Mouse (Mus musculus): ENCODE measurements around the gene Tom1l2. TPM values are rescaled to one million over a fixed set of nuclear protein-coding genes. Genes with fewer than 3 reads are reported as not detected.
A peak's percentile ranks its signal among the peaks of the same experiment; 100 is the strongest.

Tom1l2 gene
- polyA plus RNA-seq, 1 experiment = 180 TPM

GRCm38 (mm10) chr11:60222469-60223236 is 130.1 kb downstream of the Tom1l2 start, which contains the start of gene Srebf1:
Gene Srebf1, minus strand, starts transcription at chr11:60222581.
- H3K27me3 ChIP-seq (ENCODE audit: control insufficient read depth, insufficient read depth, low read length) = no peaks in the 10 kb centered on the region
- peak within 1 kb of the TSS; percentile 43 for H3K4me3 ChIP-seq (replicated peaks; ENCODE audit: insufficient read depth, low read depth, low read length)
- DNase-seq = peak; percentile 56 to 71
- peaks cover 5% of the 10 kb centered on the region for H3K4me1 ChIP-seq (ENCODE audit: control insufficient read depth, insufficient read depth, low read length)
- whole genome bisulfite sequencing = 9% methylated on average over 46 of the region's 46 CpGs
- TF ChIP-seq CTCF (IDR thresholded peaks at IDR 0.05; ENCODE audit: borderline replicate concordance, insufficient read depth, low read depth, low read length) (no peak), POLR2A (IDR thresholded peaks at IDR 0.05; ENCODE audit: borderline replicate concordance, insufficient read depth, low read length) (no peak)
- H3K27ac ChIP-seq (ENCODE audit: insufficient read depth, low read length) = no peak within 1 kb of the TSS

- TF ChIP-seq CTCF (IDR thresholded peaks at IDR 0.05; ENCODE audit: borderline replicate concordance, insufficient read depth, low read depth, low read length) (no peak), POLR2A (IDR thresholded peaks at IDR 0.05; ENCODE audit: borderline replicate concordance, insufficient read depth, low read length) (no peak)
- H3K27ac ChIP-seq (ENCODE audit: insufficient read depth, low read length) = no peak overlapping the region
- no peak for DNase-seq
- H3K4me3 ChIP-seq (replicated peaks; ENCODE audit: insufficient read depth, low read depth, low read length) = no peak overlapping the region
- H3K4me1 ChIP-seq (ENCODE audit: control insufficient read depth, insufficient read depth, low read length) = peaks cover 5% of the 10 kb centered on the region
- 63% methylated on average over 3 of the region's 3 CpGs for WGBS
- no peaks in the 10 kb centered on the region for H3K27me3 ChIP-seq (ENCODE audit: control insufficient read depth, insufficient read depth, low read length)
These were observed 130.6 kb downstream of the Tom1l2 start for GRCm38 (mm10) chr11:60222085-60222468.

GRCm38 (mm10) chr11:60221425-60221824 is 131.3 kb downstream of the Tom1l2 start:
- H3K4me3 ChIP-seq (replicated peaks; ENCODE audit: insufficient read depth, low read depth, low read length) = no peak overlapping the region
- peaks cover 9% of the 10 kb centered on the region for H3K4me1 ChIP-seq (ENCODE audit: control insufficient read depth, insufficient read depth, low read length)
- 98% methylated on average over 6 of the region's 6 CpGs for WGBS
- H3K27ac ChIP-seq (ENCODE audit: insufficient read depth, low read length) = no peak overlapping the region
- no peak for DNase-seq
- no peak for TF ChIP-seq POLR2A (IDR thresholded peaks at IDR 0.05; ENCODE audit: borderline replicate concordance, insufficient read depth, low read length)
- no peak for TF ChIP-seq CTCF (IDR thresholded peaks at IDR 0.05; ENCODE audit: borderline replicate concordance, insufficient read depth, low read depth, low read length)
- H3K27me3 ChIP-seq (ENCODE audit: control insufficient read depth, insufficient read depth, low read length) = no peaks in the 10 kb centered on the region

GRCm38 (mm10) chr11:60220291-60220804 is 132.4 kb downstream of the Tom1l2 start:
- 3% methylated on average over 46 of the region's 46 CpGs for WGBS
- H3K4me3 ChIP-seq (replicated peaks; ENCODE audit: insufficient read depth, low read depth, low read length) = peak overlapping the region; percentile 69
- TF ChIP-seq CTCF (IDR thresholded peaks at IDR 0.05; ENCODE audit: borderline replicate concordance, insufficient read depth, low read depth, low read length) (no peak), POLR2A (IDR thresholded peaks at IDR 0.05; ENCODE audit: borderline replicate concordance, insufficient read depth, low read length) (no peak; the same call in 1 of the 2 replicates)
- peak; percentile 78 to 86 for DNase-seq
- peaks cover 11% of the 10 kb centered on the region for H3K4me1 ChIP-seq (ENCODE audit: control insufficient read depth, insufficient read depth, low read length)
- no peaks in the 10 kb centered on the region for H3K27me3 ChIP-seq (ENCODE audit: control insufficient read depth, insufficient read depth, low read length)
- H3K27ac ChIP-seq (ENCODE audit: insufficient read depth, low read length) = no peak overlapping the region

- 79% methylated on average over 8 of the region's 8 CpGs for WGBS
- Histone ChIP-seq H3K27ac (ENCODE audit: insufficient read depth, low read length) (no peak overlapping the region), H3K4me3 (replicated peaks; ENCODE audit: insufficient read depth, low read depth, low read length) (no peak overlapping the region)
These were observed 133.1 kb downstream of the Tom1l2 start for GRCm38 (mm10) chr11:60219609-60220008.

GRCm38 (mm10) chr11:60217467-60217866 is 135.2 kb downstream of the Tom1l2 start:
- no peaks in the 10 kb centered on the region for H3K27me3 ChIP-seq (ENCODE audit: control insufficient read depth, insufficient read depth, low read length)
- WGBS = 97% methylated on average over 7 of the region's 7 CpGs
- no peak overlapping the region for H3K4me3 ChIP-seq (replicated peaks; ENCODE audit: insufficient read depth, low read depth, low read length)
- peaks cover 7% of the 10 kb centered on the region for H3K4me1 ChIP-seq (ENCODE audit: control insufficient read depth, insufficient read depth, low read length)
- no peak overlapping the region for H3K27ac ChIP-seq (ENCODE audit: insufficient read depth, low read length)
- TF ChIP-seq POLR2A (IDR thresholded peaks at IDR 0.05; ENCODE audit: borderline replicate concordance, insufficient read depth, low read length) (no peak), CTCF (IDR thresholded peaks at IDR 0.05; ENCODE audit: borderline replicate concordance, insufficient read depth, low read depth, low read length) (no peak)
- DNase-seq = no peak

More at GRCm38 (mm10) chr11:60219609-60220008, 133.1 kb downstream of the Tom1l2 start:
- TF ChIP-seq CTCF (IDR thresholded peaks at IDR 0.05; ENCODE audit: borderline replicate concordance, insufficient read depth, low read depth, low read length) = no peak
- no peak for TF ChIP-seq POLR2A (IDR thresholded peaks at IDR 0.05; ENCODE audit: borderline replicate concordance, insufficient read depth, low read length)
- H3K4me1 ChIP-seq (ENCODE audit: control insufficient read depth, insufficient read depth, low read length) = peaks cover 11% of the 10 kb centered on the region
- no peak for DNase-seq
- H3K27me3 ChIP-seq (ENCODE audit: control insufficient read depth, insufficient read depth, low read length) = no peaks in the 10 kb centered on the region

GRCm38 (mm10) chr11:60216671-60217070 is 136.0 kb downstream of the Tom1l2 start:
- H3K4me1 ChIP-seq (ENCODE audit: control insufficient read depth, insufficient read depth, low read length) = peaks cover 7% of the 10 kb centered on the region
- WGBS = 79% methylated on average over 1 of the region's 1 CpGs
- TF ChIP-seq CTCF (IDR thresholded peaks at IDR 0.05; ENCODE audit: borderline replicate concordance, insufficient read depth, low read depth, low read length) (no peak), POLR2A (IDR thresholded peaks at IDR 0.05; ENCODE audit: borderline replicate concordance, insufficient read depth, low read length) (no peak)

GRCm38 (mm10) chr11:60213266-60213665 is 139.4 kb downstream of the Tom1l2 start:
- H3K27ac ChIP-seq (ENCODE audit: insufficient read depth, low read length) = no peak overlapping the region

More at GRCm38 (mm10) chr11:60216671-60217070, 136.0 kb downstream of the Tom1l2 start:
- Histone ChIP-seq H3K27ac (ENCODE audit: insufficient read depth, low read length) (no peak overlapping the region), H3K4me3 (replicated peaks; ENCODE audit: insufficient read depth, low read depth, low read length) (no peak overlapping the region), H3K27me3 (ENCODE audit: control insufficient read depth, insufficient read depth, low read length) (no peaks in the 10 kb centered on the region)
- DNase-seq = no peak

More at GRCm38 (mm10) chr11:60213266-60213665, 139.4 kb downstream of the Tom1l2 start:
- no peaks in the 10 kb centered on the region for H3K27me3 ChIP-seq (ENCODE audit: control insufficient read depth, insufficient read depth, low read length)
- TF ChIP-seq POLR2A (IDR thresholded peaks at IDR 0.05; ENCODE audit: borderline replicate concordance, insufficient read depth, low read length) (no peak), CTCF (IDR thresholded peaks at IDR 0.05; ENCODE audit: borderline replicate concordance, insufficient read depth, low read depth, low read length) (no peak)
- no peak overlapping the region for H3K4me3 ChIP-seq (replicated peaks; ENCODE audit: insufficient read depth, low read depth, low read length)
- WGBS = 70% methylated on average over 6 of the region's 6 CpGs
- no peak for DNase-seq
- H3K4me1 ChIP-seq (ENCODE audit: control insufficient read depth, insufficient read depth, low read length) = peaks cover 25% of the 10 kb centered on the region
